ENCODE assay signal across 12 mouse cellular contexts in genomic region chr19:36560160-36560559, GRCm38 (mm10). TPM values are rescaled to one million over a fixed set of nuclear protein-coding genes. Genes with fewer than 3 reads are reported as not detected.
DNase-seq lines count a peak whose midpoint lies in the region; ATAC-seq and TF ChIP-seq lines count a peak whose summit lies in the region.
"Had no signal": no experiment of that assay in that cellular context is flagged by ENCODE, and none has a peak within 500 bp of the region (broad histone marks: within the 10 kb centered on the region; RNA-seq: fewer than 3 reads in every experiment).

No protein-coding gene starts in this region.

- in situ Hi-C loops in CH12.LX (cut with MboI; ENCODE audit: low pct_ligation_motif_present, low pct_unique_long_range_greater_than_20kb, low sequenced_read_pairs), result no loop called here

- no peak for TF ChIP-seq POLR2A in CH12.LX (IDR thresholded peaks at IDR 0.05; ENCODE audit: low read depth, low read length)

- TF ChIP-seq EP300 in liver, postnatal 0 days (IDR thresholded peaks at IDR 0.05; ENCODE audit: low read depth), result no peak
- TF ChIP-seq EP300 in CH12.LX (IDR thresholded peaks at IDR 0.05; ENCODE audit: low read length), result no peak

- no peak for DNase-seq in forebrain, postnatal 0 days
- no peak for DNase-seq in liver, postnatal 0 days
- DNase-seq in liver (no peak), CH12.LX (ENCODE audit: extremely low read depth) (no peak)
- peak; percentile 56 for DNase-seq in naive thymus-derived CD4-positive, alpha-beta T cell, adult 2 months (ENCODE audit: low read depth)
- no peak for DNase-seq in spleen, postnatal 4 days (ENCODE audit: low spot score in 2 of 2)
- no peak for DNase-seq in urinary bladder, postnatal 10 days (ENCODE audit: low spot score)
- DNase-seq: kidney, adult 9 months; layer of hippocampus, postnatal 36 days had no signal

- no peak overlapping the region for H3K4me2 ChIP-seq in forebrain, postnatal 0 days (ENCODE audit: low read depth)
- no peak overlapping the region for H3K4me2 ChIP-seq in forebrain, embryonic 16.5 days (ENCODE audit: low read length)
- H3K4me2 ChIP-seq in liver, postnatal 0 days (ENCODE audit: low read depth, low read length), result no peak overlapping the region
- no peak overlapping the region for H3K4me2 ChIP-seq in CH12.LX (ENCODE audit: insufficient read depth, low read depth, poor library complexity, severe bottlenecking)
- H3K4me2 ChIP-seq: liver, embryonic 15.5 days had no signal

- H3K79me2 ChIP-seq in CH12.LX (replicated peaks; ENCODE audit: control insufficient read depth, extremely low read depth, insufficient read depth, poor library complexity, severe bottlenecking), result no peaks in the 10 kb centered on the region

- peaks cover 4% of the 10 kb centered on the region; the same call in 1 of the 2 replicates for H3K4me1 ChIP-seq in forebrain, postnatal 0 days (ENCODE audit: insufficient read depth)
- peaks cover 7% of the 10 kb centered on the region for H3K4me1 ChIP-seq in forebrain, embryonic 16.5 days (replicated peaks; ENCODE audit: control insufficient read depth, insufficient read depth, low read length)
- H3K4me1 ChIP-seq in liver, postnatal 0 days (ENCODE audit: insufficient read depth), result no peaks in the 10 kb centered on the region
- peaks cover 0 to 4% of the 10 kb centered on the region in 2 experiments; a peak in 1 of 4 replicates for H3K4me1 ChIP-seq in CH12.LX (ENCODE audit: control insufficient read depth in 1 of 2, insufficient read depth in 2 of 2)

- no peak overlapping the region for H3K9ac ChIP-seq in forebrain, postnatal 0 days
- no peak overlapping the region for H3K9ac ChIP-seq in forebrain, embryonic 16.5 days (replicated peaks; ENCODE audit: low read depth, low read length)
- H3K9ac ChIP-seq in liver, postnatal 0 days (replicated peaks), result no peak overlapping the region
- H3K9ac ChIP-seq in CH12.LX (ENCODE audit: insufficient read depth, low read depth), result no peak overlapping the region
- H3K9ac ChIP-seq: liver, embryonic 15.5 days had no signal

- no peaks in the 10 kb centered on the region for H3K27me3 ChIP-seq in forebrain, postnatal 0 days (ENCODE audit: insufficient read depth, low read length)
- H3K27me3 ChIP-seq in forebrain, embryonic 16.5 days (replicated peaks; ENCODE audit: control insufficient read depth, insufficient read depth, low read length), result no peaks in the 10 kb centered on the region
- H3K27me3 ChIP-seq in liver, postnatal 0 days (ENCODE audit: insufficient read depth, low read length), result peaks cover 3% of the 10 kb centered on the region; the same call in 1 of the 2 replicates
- peaks cover 7% of the 10 kb centered on the region for H3K27me3 ChIP-seq in CH12.LX (replicated peaks)

- dilution Hi-C loops in CH12.LX (cut with MboI; ENCODE audit: extremely low pct_ligation_motif_present, extremely low pct_unique_long_range_greater_than_20kb, low sequenced_read_pairs), result no loop called here

- no peak overlapping the region for H3K27ac ChIP-seq in forebrain, postnatal 0 days (ENCODE audit: low read depth, low read length)
- no peak overlapping the region for H3K27ac ChIP-seq in forebrain, embryonic 16.5 days (ENCODE audit: low read length)
- H3K27ac ChIP-seq in liver, postnatal 0 days (ENCODE audit: low read depth), result no peak overlapping the region
- H3K27ac ChIP-seq in CH12.LX (ENCODE audit: insufficient read depth, low read depth), result no peak overlapping the region
- H3K27ac ChIP-seq: liver, embryonic 15.5 days had no signal

- peak; percentile 47 for TF ChIP-seq CTCF in forebrain, postnatal 0 days (IDR thresholded peaks at IDR 0.05; ENCODE audit: low read depth)
- TF ChIP-seq CTCF in liver, postnatal 0 days (IDR thresholded peaks at IDR 0.05; ENCODE audit: low read depth), result peak; percentile 43; the same call in 1 of the 2 replicates
- peak in 1 of 2 experiments; percentile 73; a peak in 2 of 4 replicates for TF ChIP-seq CTCF in CH12.LX (conservative IDR thresholded peaks at IDR 0.05 in 1 of 2, IDR thresholded peaks at IDR 0.05 in 1 of 2; ENCODE audit: low read depth in 2 of 2, low read length in 2 of 2)

- TF ChIP-seq RAD21 in CH12.LX (IDR thresholded peaks at IDR 0.05; ENCODE audit: low read depth, low read length), result peak; percentile 49

- H3K9me3 ChIP-seq in forebrain, postnatal 0 days (ENCODE audit: low read length), result no peaks in the 10 kb centered on the region
- no peaks in the 10 kb centered on the region for H3K9me3 ChIP-seq in forebrain, embryonic 16.5 days (ENCODE audit: control insufficient read depth, low read length)
- no peaks in the 10 kb centered on the region for H3K9me3 ChIP-seq in liver, postnatal 0 days (ENCODE audit: low read length)
- H3K9me3 ChIP-seq in CH12.LX (replicated peaks; ENCODE audit: low read length), result no peaks in the 10 kb centered on the region
- H3K9me3 ChIP-seq: G1E; liver, embryonic 15.5 days had no signal

- WGBS in forebrain, postnatal 0 days, result 18% methylated on average over 2 of the region's 2 CpGs
- 23% methylated on average over 2 of the region's 2 CpGs for WGBS in forebrain, embryonic 16.5 days
- 16% methylated on average over 2 of the region's 2 CpGs for WGBS in liver, postnatal 0 days (ENCODE audit: insufficient replicate concordance)

- ATAC-seq in forebrain, postnatal 0 days, result no peak
- ATAC-seq in forebrain, embryonic 16.5 days, result no peak
- ATAC-seq in liver, postnatal 0 days, result no peak

- no peaks in the 10 kb centered on the region for H3K36me3 ChIP-seq in forebrain, postnatal 0 days (ENCODE audit: insufficient read depth)
- no peaks in the 10 kb centered on the region for H3K36me3 ChIP-seq in forebrain, embryonic 16.5 days (ENCODE audit: control insufficient read depth, insufficient read depth)
- no peaks in the 10 kb centered on the region for H3K36me3 ChIP-seq in liver, postnatal 0 days (replicated peaks; ENCODE audit: insufficient read depth, low read length)
- H3K36me3 ChIP-seq in CH12.LX (replicated peaks in 1 of 2; ENCODE audit: control insufficient read depth in 1 of 2, insufficient read depth in 1 of 2, low read length in 1 of 2), result no peaks in the 10 kb centered on the region
- H3K36me3 ChIP-seq: G1E; liver, embryonic 15.5 days had no signal

- H3K4me3 ChIP-seq in forebrain, postnatal 0 days (ENCODE audit: low read depth, low read length), result no peak overlapping the region
- H3K4me3 ChIP-seq in forebrain, embryonic 16.5 days (replicated peaks; ENCODE audit: low read length), result no peak overlapping the region
- no peak overlapping the region for H3K4me3 ChIP-seq in liver, postnatal 0 days (ENCODE audit: low read depth, low read length)
- H3K4me3 ChIP-seq in CH12.LX (replicated peaks in 1 of 3; ENCODE audit: low read depth in 2 of 3, low read length in 2 of 3, poor library complexity in 1 of 3), result no peak overlapping the region
- H3K4me3 ChIP-seq: liver, embryonic 15.5 days had no signal

TF ChIP-seq in CH12.LX, 34 proteins besides CTCF, POLR2A, EP300 and RAD21:
- TF ChIP-seq CHD2 (IDR thresholded peaks at IDR 0.05; ENCODE audit: low read length) (no peak), ZC3H11A (IDR thresholded peaks at IDR 0.05; ENCODE audit: low read depth, low read length) (no peak), SMC3 (IDR thresholded peaks at IDR 0.05; ENCODE audit: low read depth, low read length) (peak; percentile 66)

RNA-seq across cellular contexts. Expression of gene Hectd2, which starts 5.7 kb away (rescaled TPM):
- 28.6 and 32.9 TPM in 2 replicates for total RNA-seq in forebrain, postnatal 0 days (2014; rRNA removed)
- 6.1 and 6.7 TPM in 2 replicates for polyA plus RNA-seq in forebrain, postnatal 0 days (2015; fragmentation: Nextera tagmentation; extraction: Ambion mirVana)
- 13.0 and 14.7 TPM in 2 replicates for polyA plus RNA-seq in forebrain, embryonic 16.5 days (2015; fragmentation: Nextera tagmentation; extraction: Ambion mirVana)
- 0.69 and 1.00 TPM in 2 replicates for polyA plus RNA-seq in liver, postnatal 0 days (2015; fragmentation: Nextera tagmentation; extraction: Ambion mirVana)
- total RNA-seq in CH12.LX (2012; rRNA removed), result 0.08 TPM in 2 replicates
- total RNA-seq in CH12.LX (2014; rRNA removed), result 0.49 and 0.78 TPM in 2 replicates
- 0.56 and 0.70 TPM in 2 replicates for polyA plus RNA-seq in CH12.LX (2012; ENCODE audit: insufficient read length, low read depth)
